Mouse (Mus musculus): ENCODE results near the gene Sh2d5. TPM values are rescaled to one million over a fixed set of nuclear protein-coding genes. Genes with fewer than 3 reads are reported as not detected.

Gene Sh2d5
- polyA plus RNA-seq, 2 experiments: 0.77 to 1.6 TPM

DNA sequence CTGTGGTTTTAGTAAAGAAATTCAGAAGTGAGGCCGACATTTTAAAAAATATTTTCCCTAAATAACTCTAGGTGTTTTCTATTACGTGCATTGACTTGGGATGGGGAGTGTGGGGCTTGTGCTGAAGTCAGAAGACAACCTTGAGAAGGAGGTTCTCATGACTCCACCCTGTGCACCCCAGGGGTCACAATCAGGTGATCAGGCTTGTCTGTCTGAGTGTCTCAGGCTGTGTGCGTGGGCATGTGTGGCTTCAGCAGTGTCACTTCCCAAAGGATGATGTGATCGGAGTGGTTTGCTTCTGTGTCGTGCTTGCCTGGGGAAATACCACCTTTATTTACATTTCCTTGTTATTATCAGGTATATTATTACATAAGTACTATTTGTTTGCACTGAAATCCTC lies 30.9 kb upstream of the Sh2d5 start:
- 95% methylated on average over 5 of the region's 5 CpGs for WGBS
- Histone ChIP-seq H3K4me1 (ENCODE audit: control insufficient read depth, insufficient read depth, low read length) (peaks cover 15% of the 10 kb centered on the region), H3K9ac (ENCODE audit: low read depth, low read length, severe bottlenecking) (no peak overlapping the region), H3K36me3 (ENCODE audit: control insufficient read depth, insufficient read depth, low read length) (peaks cover 49% of the 10 kb centered on the region), H3K4me2 (replicated peaks; ENCODE audit: low read depth, low read length, severe bottlenecking) (no peak overlapping the region), H3K4me3 (replicated peaks; ENCODE audit: low read length) (no peak overlapping the region), H3K27me3 (ENCODE audit: control insufficient read depth, insufficient read depth, low read length) (no peaks in the 10 kb centered on the region), H3K9me3 (ENCODE audit: control insufficient read depth, low read length) (no peaks in the 10 kb centered on the region), H3K27ac (replicated peaks; ENCODE audit: low read depth, low read length) (no peak overlapping the region)
- ATAC-seq (ENCODE audit: low FRiP score, low read depth) (no peak), DNase-seq (ENCODE audit: low spot score) (no peak)
- no peak for TF ChIP-seq POLR2A (IDR thresholded peaks at IDR 0.05; ENCODE audit: borderline replicate concordance, extremely low read depth, insufficient read depth, insufficient read length)

DNA sequence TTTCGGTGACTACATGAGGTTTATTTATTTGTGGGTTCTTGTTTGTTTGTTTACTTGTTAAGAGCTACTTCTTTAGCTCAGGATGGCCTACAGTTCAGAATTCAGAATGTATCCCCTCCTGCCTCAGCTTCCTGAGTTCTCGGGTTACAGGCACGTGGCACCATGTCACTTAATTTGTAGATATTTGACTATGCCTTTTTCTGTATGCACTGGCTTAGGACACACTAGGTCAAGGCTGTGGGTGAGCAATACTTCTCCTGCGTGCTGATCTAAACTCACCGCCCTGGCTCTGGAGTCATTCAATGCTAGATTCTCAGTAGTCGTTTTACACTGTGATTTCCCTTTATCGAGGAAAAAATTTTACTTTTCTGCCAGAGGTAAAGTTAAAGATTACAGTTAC lies 29.4 kb upstream of the Sh2d5 start:
- H3K9ac ChIP-seq (ENCODE audit: low read depth, low read length, severe bottlenecking): no peak overlapping the region
- no peaks in the 10 kb centered on the region for H3K27me3 ChIP-seq (ENCODE audit: control insufficient read depth, insufficient read depth, low read length)
- no peaks in the 10 kb centered on the region for H3K9me3 ChIP-seq (ENCODE audit: control insufficient read depth, low read length)
- H3K4me2 ChIP-seq (replicated peaks; ENCODE audit: low read depth, low read length, severe bottlenecking): no peak overlapping the region
- ATAC-seq (ENCODE audit: low FRiP score, low read depth) (no peak), DNase-seq (ENCODE audit: low spot score) (no peak)
- H3K4me3 ChIP-seq (replicated peaks; ENCODE audit: low read length): no peak overlapping the region
- peaks cover 63% of the 10 kb centered on the region for H3K36me3 ChIP-seq (ENCODE audit: control insufficient read depth, insufficient read depth, low read length)
- no peak overlapping the region for H3K27ac ChIP-seq (replicated peaks; ENCODE audit: low read depth, low read length)
- peaks cover 12% of the 10 kb centered on the region for H3K4me1 ChIP-seq (ENCODE audit: control insufficient read depth, insufficient read depth, low read length)
- 83% methylated on average over 7 of the region's 7 CpGs for WGBS
- TF ChIP-seq POLR2A (IDR thresholded peaks at IDR 0.05; ENCODE audit: borderline replicate concordance, extremely low read depth, insufficient read depth, insufficient read length): no peak

DNA sequence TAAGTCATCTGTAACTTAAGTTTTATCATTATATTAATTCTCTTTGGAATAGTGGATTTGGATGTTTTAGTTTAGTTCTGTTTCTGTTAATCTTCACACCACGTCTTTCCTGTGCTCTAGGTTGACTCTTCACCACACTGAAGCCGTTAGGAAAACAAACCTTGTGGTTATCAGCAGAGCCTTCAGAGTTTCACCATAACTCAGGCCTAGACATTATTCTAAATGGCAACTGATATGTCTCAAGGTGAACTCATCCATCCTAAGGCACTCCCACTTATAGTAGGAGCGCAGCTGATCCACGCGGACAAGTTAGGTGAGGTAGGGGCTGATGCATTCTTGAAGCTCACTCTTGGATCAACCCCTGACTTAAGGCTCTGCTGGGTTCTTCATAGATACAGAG lies 28.8 kb upstream of the Sh2d5 start:
- no peak overlapping the region for H3K4me2 ChIP-seq (replicated peaks; ENCODE audit: low read depth, low read length, severe bottlenecking)
- no peak overlapping the region for H3K9ac ChIP-seq (ENCODE audit: low read depth, low read length, severe bottlenecking)
- H3K27ac ChIP-seq (replicated peaks; ENCODE audit: low read depth, low read length): no peak overlapping the region
- WGBS: 88% methylated on average over 5 of the region's 5 CpGs
- no peak for ATAC-seq (ENCODE audit: low FRiP score, low read depth)
- peaks cover 10% of the 10 kb centered on the region; the same call in 1 of the 2 replicates for H3K4me1 ChIP-seq (ENCODE audit: control insufficient read depth, insufficient read depth, low read length)
- H3K36me3 ChIP-seq (ENCODE audit: control insufficient read depth, insufficient read depth, low read length): peaks cover 70% of the 10 kb centered on the region
- no peaks in the 10 kb centered on the region for H3K9me3 ChIP-seq (ENCODE audit: control insufficient read depth, low read length)
- no peak overlapping the region for H3K4me3 ChIP-seq (replicated peaks; ENCODE audit: low read length)
- H3K27me3 ChIP-seq (ENCODE audit: control insufficient read depth, insufficient read depth, low read length): no peaks in the 10 kb centered on the region
- no peak for DNase-seq (ENCODE audit: low spot score)
- no peak for TF ChIP-seq POLR2A (IDR thresholded peaks at IDR 0.05; ENCODE audit: borderline replicate concordance, extremely low read depth, insufficient read depth, insufficient read length)

DNA sequence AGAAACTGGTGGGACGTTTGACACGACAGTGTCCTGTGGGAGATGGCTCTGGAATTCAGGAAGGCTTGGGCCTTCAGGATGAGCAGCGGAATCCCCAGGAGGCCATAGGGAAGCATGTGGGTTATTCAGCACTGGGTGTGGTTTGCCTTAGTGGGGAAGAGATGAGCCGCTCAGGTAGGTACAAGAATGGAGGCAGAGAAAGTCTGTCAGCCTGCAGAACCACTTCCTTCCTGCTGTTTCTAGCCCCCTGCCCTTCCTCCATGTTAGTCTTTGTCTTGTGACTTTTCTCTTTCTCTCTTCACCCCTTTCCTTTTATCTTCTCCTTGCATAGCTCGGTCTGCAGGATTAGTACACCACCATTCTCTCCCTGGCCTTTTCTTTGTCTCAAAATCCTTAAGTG lies 27.8 kb upstream of the Sh2d5 start:
- no peak for DNase-seq (ENCODE audit: low spot score)
- H3K9me3 ChIP-seq (ENCODE audit: control insufficient read depth, low read length): no peaks in the 10 kb centered on the region
- H3K4me2 ChIP-seq (replicated peaks; ENCODE audit: low read depth, low read length, severe bottlenecking): no peak overlapping the region
- H3K27me3 ChIP-seq (ENCODE audit: control insufficient read depth, insufficient read depth, low read length): no peaks in the 10 kb centered on the region
- no peak overlapping the region for H3K27ac ChIP-seq (replicated peaks; ENCODE audit: low read depth, low read length)
- H3K4me1 ChIP-seq (ENCODE audit: control insufficient read depth, insufficient read depth, low read length): peaks cover 10% of the 10 kb centered on the region; the same call in 1 of the 2 replicates
- no peak overlapping the region for H3K4me3 ChIP-seq (replicated peaks; ENCODE audit: low read length)
- WGBS: 89% methylated on average over 5 of the region's 5 CpGs
- ATAC-seq (ENCODE audit: low FRiP score, low read depth): no peak
- H3K9ac ChIP-seq (ENCODE audit: low read depth, low read length, severe bottlenecking): no peak overlapping the region
- peaks cover 79% of the 10 kb centered on the region for H3K36me3 ChIP-seq (ENCODE audit: control insufficient read depth, insufficient read depth, low read length)
- TF ChIP-seq POLR2A (IDR thresholded peaks at IDR 0.05; ENCODE audit: borderline replicate concordance, extremely low read depth, insufficient read depth, insufficient read length): no peak

GRCm38 (mm10) chr4:138223623-138224022 lies 26.6 kb upstream of the Sh2d5 start:
- no peak overlapping the region for H3K4me3 ChIP-seq (replicated peaks; ENCODE audit: low read length)
- no peak for TF ChIP-seq POLR2A (IDR thresholded peaks at IDR 0.05; ENCODE audit: borderline replicate concordance, extremely low read depth, insufficient read depth, insufficient read length)
- H3K4me1 ChIP-seq (ENCODE audit: control insufficient read depth, insufficient read depth, low read length): peaks cover 5% of the 10 kb centered on the region; the same call in 1 of the 2 replicates
- H3K27me3 ChIP-seq (ENCODE audit: control insufficient read depth, insufficient read depth, low read length): no peaks in the 10 kb centered on the region
- peaks cover 84% of the 10 kb centered on the region for H3K36me3 ChIP-seq (ENCODE audit: control insufficient read depth, insufficient read depth, low read length)
- DNase-seq (ENCODE audit: low spot score) (no peak), ATAC-seq (ENCODE audit: low FRiP score, low read depth) (no peak)
- no peak overlapping the region for H3K9ac ChIP-seq (ENCODE audit: low read depth, low read length, severe bottlenecking)
- H3K9me3 ChIP-seq (ENCODE audit: control insufficient read depth, low read length): no peaks in the 10 kb centered on the region
- WGBS: 55% methylated on average over 10 of the region's 10 CpGs
- no peak overlapping the region for H3K4me2 ChIP-seq (replicated peaks; ENCODE audit: low read depth, low read length, severe bottlenecking)
- no peak overlapping the region for H3K27ac ChIP-seq (replicated peaks; ENCODE audit: low read depth, low read length)
